Mouse (Mus musculus) mouse embryonic stem cell (cell line): ENCODE measurements around the gene Fam117b.

Experiments used
- in situ Hi-C, 2 experiments: fragments of 300-500 bp; cut with MboI; formaldehyde crosslinking; loops; 1 replicate in 1 of 2; 3 replicates in 1 of 2; pipeline ENCODE4 v1.14.3; 2019 to 2020; ENCODE audit warnings: low sequenced_read_pairs in 2 of 2, low pct_unique_long_range_greater_than_20kb in 1 of 2, mixed read lengths in 1 of 2; ENCODE audit not compliant: unreplicated experiment in 1 of 2

Gene Fam117b

GRCm38 (mm10) chr1:59912413-59913157 is at the start of gene Fam117b:
Fam117b (plus strand) TSS chr1:59913006.
- in situ Hi-C loops, result no loop called here

DNA sequence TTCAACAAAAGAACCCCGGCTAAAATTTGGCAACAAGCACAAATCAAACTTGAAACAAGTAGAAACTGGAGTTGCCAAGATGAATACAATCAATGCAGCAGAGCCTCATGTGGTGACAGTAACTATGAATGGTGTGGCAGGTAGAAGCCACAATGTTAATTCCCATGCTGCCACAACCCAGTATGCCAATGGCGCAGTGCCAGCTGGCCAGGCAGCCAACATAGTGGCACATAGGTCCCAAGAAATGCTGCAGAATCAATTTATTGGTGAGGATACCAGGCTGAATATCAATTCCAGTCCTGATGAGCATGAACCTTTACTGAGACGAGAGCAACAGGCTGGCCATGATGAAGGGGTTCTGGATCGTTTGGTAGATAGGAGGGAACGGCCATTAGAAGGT is 44.8 kb upstream of the Fam117b start:
- in situ Hi-C loops, result no loop called here

DNA sequence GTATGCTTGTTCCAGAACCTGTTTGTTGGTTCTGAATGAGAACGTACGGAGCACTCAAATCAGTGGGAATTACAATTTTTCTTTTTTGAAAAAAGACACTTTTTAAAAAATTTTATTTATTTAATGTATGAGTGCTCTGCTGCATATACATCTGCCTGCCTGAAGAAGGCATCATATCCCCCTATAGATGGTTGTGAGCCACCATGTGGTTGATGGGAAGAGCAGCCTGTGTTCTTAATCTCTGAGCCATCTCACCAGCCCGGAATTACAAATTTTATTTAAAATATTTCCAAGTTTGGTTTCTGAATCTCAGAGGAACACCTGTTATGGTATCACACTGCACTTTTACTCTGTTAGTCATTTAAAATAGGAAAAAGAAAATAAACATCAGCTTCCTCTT is 38.8 kb upstream of the Fam117b start:
- in situ Hi-C loops, result no loop called here

DNA sequence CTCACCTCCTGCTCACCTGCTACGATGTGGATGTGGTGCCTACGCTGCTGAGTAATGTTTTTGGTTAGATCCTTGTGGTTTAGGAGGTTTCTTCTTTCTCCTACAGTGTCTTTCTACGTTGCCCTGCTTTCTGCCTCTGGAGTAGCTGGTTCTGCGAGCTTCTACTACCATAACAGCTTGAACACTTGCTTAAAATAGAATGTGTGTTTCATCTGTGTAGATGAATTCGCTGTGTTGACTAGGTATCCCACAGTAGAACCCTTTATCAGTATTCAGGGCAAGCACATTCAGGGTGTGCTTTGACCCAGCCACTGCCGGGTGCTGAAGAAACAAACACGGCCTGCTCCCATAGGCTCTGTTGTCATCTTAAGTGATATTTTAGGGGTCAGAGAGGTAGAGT is 34.7 kb upstream of the Fam117b start:
- in situ Hi-C loops, result no loop called here

GRCm38 (mm10) chr1:59883349-59884134 is 29.3 kb upstream of the Fam117b start:
- in situ Hi-C loops, result no loop called here

- in situ Hi-C loops, result no loop called here
Measured at GRCm38 (mm10) chr1:59886899-59887298, 25.9 kb upstream of the Fam117b start.

GRCm38 (mm10) chr1:59888018-59888417 is 24.8 kb upstream of the Fam117b start:
- in situ Hi-C loops, result no loop called here

- in situ Hi-C loops, result no loop called here
Measured at GRCm38 (mm10) chr1:59891185-59891584, 21.6 kb upstream of the Fam117b start.

GRCm38 (mm10) chr1:59892777-59893176 is 20.0 kb upstream of the Fam117b start:
- in situ Hi-C loops, result no loop called here

DNA sequence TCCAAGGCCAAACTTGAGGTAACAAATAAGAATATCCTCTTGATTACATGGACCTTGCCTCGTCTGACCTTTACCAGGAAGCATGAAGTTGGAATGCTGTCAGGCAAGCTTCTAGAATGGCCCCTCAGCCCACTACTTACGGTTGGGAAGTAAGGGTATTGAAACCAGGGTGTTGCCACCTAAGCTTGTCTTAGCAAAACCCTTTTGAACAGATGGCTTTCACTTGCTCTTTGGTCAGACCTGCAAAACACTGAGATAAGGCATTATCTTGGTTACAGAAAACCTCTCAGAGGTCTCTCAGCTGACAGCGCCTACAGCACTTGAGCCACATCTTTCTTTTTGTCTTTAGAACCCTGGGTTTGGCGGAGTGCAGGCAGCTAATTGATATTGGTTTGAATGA is 18.8 kb upstream of the Fam117b start:
- in situ Hi-C loops, result no loop called here

DNA sequence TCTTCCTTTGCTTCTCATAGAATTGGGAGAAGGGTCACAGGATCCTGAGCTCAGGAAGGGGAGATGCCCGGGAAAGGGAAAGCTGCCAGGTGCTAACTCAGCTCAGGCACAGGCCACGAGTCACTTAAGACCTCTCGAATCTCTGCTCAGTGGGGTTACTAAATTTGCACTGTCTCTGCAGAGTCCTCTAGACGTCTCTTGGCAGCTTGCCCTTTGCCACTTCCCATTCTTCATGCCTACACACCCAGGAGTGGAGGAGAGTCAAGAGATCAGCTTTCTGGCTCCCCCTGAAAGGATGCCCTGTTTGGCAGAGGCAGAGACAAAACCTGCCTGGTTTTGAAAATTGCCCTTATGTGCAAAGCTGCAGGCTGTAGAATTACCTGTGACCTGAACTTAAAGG is 17.4 kb upstream of the Fam117b start:
- in situ Hi-C loops, result no loop called here

- in situ Hi-C loops, result no loop called here
Measured at GRCm38 (mm10) chr1:59897147-59897798, 15.5 kb upstream of the Fam117b start.

DNA sequence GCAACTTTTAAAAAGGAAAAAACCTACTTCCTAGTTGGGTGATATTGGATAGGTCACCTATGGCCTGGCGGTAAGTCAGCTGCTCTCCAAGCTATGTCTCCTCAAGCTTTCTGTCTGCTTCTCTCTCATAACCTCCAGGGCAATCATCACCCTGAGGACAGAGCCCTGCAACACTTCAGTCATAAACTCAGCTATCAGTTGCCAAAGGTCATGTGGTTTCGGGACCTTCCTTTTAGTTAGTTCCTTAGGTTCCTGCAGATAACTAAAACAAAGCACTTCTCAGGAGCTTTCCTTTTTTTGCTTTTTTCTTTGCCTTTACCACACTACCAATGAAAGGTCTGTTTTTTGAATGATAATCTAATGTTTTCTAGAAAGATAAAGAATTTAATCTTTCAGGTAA is 13.1 kb upstream of the Fam117b start:
- in situ Hi-C loops, result no loop called here

DNA sequence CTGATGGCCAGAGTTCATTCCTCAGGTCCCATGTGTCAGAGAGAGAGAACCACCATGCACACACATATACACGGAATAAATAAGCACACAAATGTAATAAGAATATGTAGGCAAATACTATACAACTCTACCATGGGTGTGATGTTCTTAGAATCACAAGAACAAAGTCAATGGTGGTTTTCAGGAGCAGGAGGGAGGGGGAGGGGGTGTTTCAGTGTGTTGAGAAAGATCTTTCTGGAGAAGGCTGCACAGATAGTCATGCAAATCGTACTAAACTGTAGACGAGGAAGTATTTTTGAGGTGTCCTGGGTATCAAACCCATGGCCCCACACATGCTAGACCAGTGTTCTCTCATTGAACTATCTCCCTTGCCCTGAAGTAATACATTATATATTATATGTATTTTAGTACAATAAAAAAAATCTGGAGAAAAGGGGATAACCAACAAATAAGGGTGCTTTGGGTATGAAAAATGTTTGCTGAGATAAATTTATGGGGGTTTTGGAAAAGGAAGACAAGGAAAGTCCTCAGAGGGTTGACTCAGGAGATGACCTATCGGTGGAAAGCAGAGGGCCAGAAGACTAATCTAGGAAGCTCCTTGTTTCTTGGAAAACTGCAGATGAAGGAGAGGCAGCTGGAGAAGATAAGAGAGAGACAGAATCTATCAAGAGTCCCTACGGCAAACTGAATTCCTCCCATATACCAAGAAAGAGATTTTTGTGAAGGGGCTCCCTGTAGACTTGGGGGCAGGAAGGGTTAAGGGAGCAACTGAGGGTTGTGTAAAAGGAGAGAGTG is 11.5 kb upstream of the Fam117b start:
- in situ Hi-C loops, result no loop called here

DNA sequence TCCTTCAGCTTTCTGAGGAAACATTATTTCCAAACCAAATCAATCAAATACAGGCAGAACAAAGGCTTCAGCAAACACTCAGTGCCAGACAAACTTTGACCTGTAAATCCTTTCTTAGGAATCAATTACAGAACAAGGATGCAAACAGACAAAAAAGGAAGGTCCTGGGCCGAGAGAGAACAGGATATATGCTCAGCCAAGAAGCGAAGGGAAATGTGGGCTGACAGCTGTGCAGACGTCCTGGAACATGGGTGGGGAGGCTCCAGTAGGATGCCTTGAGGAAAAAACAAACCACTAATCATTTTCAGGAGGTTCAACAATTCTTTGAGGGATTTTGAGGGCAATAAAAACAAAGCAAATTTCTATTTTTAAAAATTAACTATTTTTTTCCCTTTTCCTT is 10.2 kb upstream of the Fam117b start:
- in situ Hi-C loops, result no loop called here

GRCm38 (mm10) chr1:59904630-59905295 is 8.0 kb upstream of the Fam117b start:
- in situ Hi-C loops, result no loop called here

GRCm38 (mm10) chr1:59905916-59906315 is 6.9 kb upstream of the Fam117b start:
- in situ Hi-C loops, result no loop called here

DNA sequence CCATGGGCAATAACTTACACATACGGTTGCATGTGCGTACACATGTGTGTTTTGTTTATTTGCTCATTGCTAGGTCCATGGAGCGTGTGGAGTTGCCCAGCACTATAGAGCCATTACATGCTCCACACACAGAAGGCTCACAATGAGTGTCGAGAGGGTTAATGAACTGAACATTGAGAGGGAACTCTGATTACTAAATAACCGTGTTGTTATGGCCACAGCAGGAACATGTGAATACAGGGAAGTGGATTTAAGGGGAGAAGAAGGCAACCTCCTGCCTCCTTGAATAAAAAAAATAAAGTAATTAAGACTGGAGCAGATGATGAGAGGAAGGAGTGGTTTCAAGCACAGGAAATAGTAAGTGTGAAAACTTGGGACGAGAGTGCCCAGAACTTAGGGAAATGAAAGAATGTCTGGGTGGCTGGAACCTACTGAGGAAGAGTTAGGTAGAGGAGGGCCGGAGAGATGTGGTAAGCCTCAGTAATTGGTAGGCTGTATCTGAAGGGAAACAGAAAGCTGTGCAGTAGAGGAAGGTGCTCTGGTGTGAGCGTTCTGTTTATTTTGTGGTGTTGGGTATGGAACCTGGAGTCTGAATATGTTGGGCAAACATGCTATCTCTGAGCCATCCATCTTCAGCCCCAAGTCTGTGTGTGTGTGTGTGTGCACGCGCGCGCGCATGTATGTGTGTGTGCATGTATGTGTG is 5.8 kb upstream of the Fam117b start:
- in situ Hi-C loops, result no loop called here
